Mouse (Mus musculus) left cerebral cortex, adult 2 months (tissue): ENCODE measurements around the gene Mc3r. TPM values are rescaled to one million over a fixed set of nuclear protein-coding genes. Genes with fewer than 3 reads are reported as not detected.

ENCODE experiments used
- DNase-seq, 2 experiments: peaks; one replicate each; pipeline ENCODE4 v3.0.0; 2021 to 2022; ENCODE audit warnings: low spot score in 2 of 2, mixed read lengths in 1 of 2; ENCODE audit errors: extremely low spot score in 1 of 2
- H3K27ac ChIP-seq: fragments of 200-600 bp; 2 replicates; pipeline ENCODE4 v1.8.1; 2022
- H3K4me3 ChIP-seq: fragments of 200-600 bp; 2 replicates; pipeline ENCODE4 v1.8.1; 2022
- CTCF ChIP-seq: fragments of 200-600 bp; IDR thresholded peaks from 2 replicates; pipeline ENCODE4 v1.8.1; 2022; ENCODE audit warnings: antibody characterized with exemption, mild to moderate bottlenecking, moderate library complexity
- intact Hi-C: fragments of 180-260 bp; cut with DNase I; formaldehyde crosslinking; loops from one replicate; pipeline ENCODE4 v1.15.1; 2025
- total RNA-seq, 2 experiments: library from RNA; stranded (reverse); gene quantifications; 2 replicates each; pipeline ENCODE4 v1.2.3; 2021

The Mc3r gene
- total RNA-seq, 2 experiments from 2014 or later = 0.29 to 0.37 TPM

DNA sequence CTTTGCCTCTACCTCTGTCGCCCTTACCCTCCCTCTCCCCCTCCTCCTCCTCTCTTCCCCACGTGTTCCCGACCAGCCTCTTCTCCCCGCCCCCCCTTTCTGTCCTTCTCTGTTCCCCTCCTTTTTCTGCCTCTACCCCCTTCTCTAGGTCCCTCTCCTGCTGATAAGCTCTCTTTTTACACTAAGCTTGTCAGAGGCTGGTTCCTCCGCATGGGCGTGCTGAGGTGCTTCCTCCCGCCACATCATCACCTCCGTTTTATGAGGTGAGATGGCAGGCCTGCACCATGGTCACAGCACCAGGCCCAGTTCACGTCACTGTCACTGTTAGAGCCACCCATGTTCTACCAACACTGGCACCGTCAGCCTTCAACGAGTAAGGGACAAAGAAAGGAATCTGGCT lies 40.7 kb downstream of the Mc3r start:
- TF ChIP-seq CTCF = no peak
- intact Hi-C loops = no loop called here
- Histone ChIP-seq H3K4me3 (no peak overlapping the region), H3K27ac (no peak overlapping the region)
- DNase-seq = no peak

DNA sequence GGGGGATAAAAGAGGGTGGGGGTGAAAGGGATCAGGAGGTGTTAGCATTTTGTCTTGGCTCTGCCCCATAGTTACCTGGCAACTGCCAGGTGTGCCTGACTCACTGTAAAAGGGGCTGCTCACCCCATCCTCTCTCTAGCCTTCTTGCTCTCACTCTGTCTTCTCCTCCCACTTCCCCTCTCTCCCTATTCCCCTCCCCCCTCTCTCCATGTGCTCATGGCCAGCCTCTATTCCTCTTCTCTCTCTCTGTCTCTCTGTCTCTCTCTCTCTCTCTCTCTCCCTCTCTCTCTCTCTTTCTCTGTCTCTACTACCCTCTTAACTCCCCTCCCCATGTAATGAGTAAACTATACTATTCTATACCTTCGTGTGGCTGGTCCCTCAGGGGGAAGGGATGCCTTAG lies 41.3 kb downstream of the Mc3r start:
- Histone ChIP-seq H3K27ac (no peak overlapping the region), H3K4me3 (no peak overlapping the region)
- intact Hi-C loops = no loop called here
- no peak for TF ChIP-seq CTCF
- DNase-seq = no peak

- DNase-seq = no peak
- intact Hi-C loops = no loop called here
- TF ChIP-seq CTCF = no peak
- Histone ChIP-seq H3K4me3 (no peak overlapping the region), H3K27ac (no peak overlapping the region)
Measured at GRCm38 (mm10) chr2:172290474-172290873, 42.2 kb downstream of the Mc3r start.

DNA sequence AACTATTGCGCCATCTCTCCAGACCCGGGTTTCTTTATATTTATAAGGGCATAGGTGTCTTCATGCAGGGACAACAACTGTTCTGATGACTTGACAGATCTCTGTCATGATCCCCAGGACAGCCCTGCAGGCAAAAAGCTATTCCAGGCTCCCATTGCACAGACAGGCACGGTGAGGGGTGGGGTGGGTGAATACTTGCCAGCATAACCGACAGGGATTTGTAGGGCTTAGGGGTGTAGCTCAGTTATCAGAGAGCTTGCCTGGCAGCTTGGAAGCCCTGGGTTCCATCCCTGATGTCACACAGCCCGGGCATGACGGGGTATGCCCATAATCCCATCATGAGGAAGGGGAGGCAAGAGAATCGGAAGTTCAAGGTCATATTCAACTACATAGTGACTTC lies 42.7 kb downstream of the Mc3r start:
- TF ChIP-seq CTCF = no peak
- no peak for DNase-seq
- Histone ChIP-seq H3K4me3 (no peak overlapping the region), H3K27ac (no peak overlapping the region)
- intact Hi-C loops = no loop called here

DNA sequence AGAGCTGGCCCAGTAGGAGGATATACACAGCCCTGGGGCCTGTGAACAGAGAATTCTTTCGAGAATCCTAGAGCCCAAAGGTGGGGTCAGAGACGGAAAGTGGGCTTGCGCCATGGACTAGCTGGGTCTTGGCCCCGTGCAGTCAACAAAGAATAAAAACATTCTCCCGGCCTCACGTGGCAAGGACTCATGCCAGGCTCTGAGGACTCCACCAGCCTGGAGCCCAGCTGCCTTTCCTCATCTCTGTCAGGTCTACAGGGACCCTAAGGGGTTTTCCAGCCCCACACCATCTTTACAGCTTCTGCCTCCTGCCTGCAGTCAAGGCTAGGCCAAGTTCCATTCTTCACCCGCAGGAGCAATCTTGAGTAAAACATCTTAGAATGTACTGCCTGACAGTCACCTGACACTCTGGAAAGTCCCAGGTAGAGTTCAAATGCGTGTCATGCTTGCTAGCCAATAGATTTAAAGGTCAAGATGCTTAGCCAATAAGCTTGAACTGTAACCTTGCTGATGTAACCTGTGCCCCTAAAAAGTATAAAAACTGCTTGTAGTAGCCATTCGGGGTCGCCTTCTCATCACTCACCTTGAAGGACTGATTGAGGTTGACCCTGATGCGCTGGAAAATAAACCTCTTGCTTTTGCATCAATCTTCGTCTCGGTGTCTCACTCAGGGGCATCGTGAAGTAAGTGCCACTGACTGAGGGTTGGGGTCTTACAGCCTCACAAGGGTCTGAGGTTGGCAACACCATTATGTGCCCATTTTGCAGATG lies 43.6 kb downstream of the Mc3r start:
- no peak overlapping the region for H3K4me3 ChIP-seq
- H3K27ac ChIP-seq = no peak overlapping the region
- no peak for TF ChIP-seq CTCF
- intact Hi-C loops = no loop called here
- no peak for DNase-seq

GRCm38 (mm10) chr2:172292525-172293405 lies 44.5 kb downstream of the Mc3r start:
- intact Hi-C loops = no loop called here
- TF ChIP-seq CTCF = no peak
- Histone ChIP-seq H3K4me3 (no peak overlapping the region), H3K27ac (no peak overlapping the region)
- no peak for DNase-seq

DNA sequence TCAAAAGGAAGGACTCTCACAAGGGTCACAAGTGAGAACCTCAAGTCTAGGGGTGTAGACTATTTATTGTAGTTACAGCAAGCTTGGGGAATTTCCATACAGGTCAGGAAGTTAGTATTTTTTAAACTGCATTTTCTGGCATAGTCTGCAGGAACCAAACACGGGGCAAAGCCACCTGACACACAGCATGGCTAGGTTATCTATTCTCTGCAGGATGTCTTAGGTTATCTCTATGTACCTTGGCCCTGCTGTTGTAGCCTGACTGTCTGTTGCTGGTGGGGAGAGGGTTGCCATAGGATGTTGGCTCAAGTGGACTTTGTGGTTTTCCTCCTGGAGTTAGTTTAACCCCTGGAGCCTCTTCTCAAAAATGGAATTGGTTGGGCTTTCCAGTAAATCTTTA lies 49.8 kb downstream of the Mc3r start:
- Histone ChIP-seq H3K4me3 (no peak overlapping the region), H3K27ac (no peak overlapping the region)
- intact Hi-C loops = no loop called here
- DNase-seq = no peak
- no peak for TF ChIP-seq CTCF

DNA sequence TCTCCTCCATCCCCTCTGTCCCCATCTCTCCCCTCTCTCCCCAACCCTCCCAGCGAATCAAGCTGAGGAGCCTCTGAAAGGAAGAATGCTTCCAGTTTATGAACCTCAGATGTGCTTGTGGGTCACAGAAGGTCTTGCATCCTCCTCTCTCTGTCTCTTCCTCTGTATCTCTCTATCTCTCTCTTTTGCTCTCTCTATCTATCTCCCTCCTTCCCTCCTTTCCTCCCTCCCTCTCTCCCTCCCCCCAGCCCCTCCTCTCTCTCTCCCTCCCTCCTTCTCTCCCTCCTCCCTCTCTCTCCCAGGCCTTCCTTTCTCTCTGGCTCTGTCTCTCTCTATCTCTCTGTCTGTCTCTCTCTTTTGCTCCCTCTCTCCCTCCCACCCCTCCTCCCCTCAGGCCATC lies 50.2 kb downstream of the Mc3r start:
- DNase-seq = no peak
- Histone ChIP-seq H3K27ac (no peak overlapping the region), H3K4me3 (no peak overlapping the region)
- intact Hi-C loops = no loop called here
- TF ChIP-seq CTCF = no peak

- H3K4me3 ChIP-seq = no peak overlapping the region
- no peak for TF ChIP-seq CTCF
- intact Hi-C loops = no loop called here
- no peak overlapping the region for H3K27ac ChIP-seq
- DNase-seq = no peak
Measured at GRCm38 (mm10) chr2:172299126-172299921, 51.0 kb downstream of the Mc3r start.

Other genes with a start within 250 kb of the Mc3r start
- 10 to 100 TPM; 28.0 to 28.5 TPM for gene Cbln4, start 205.0 kb upstream of the Mc3r start, total RNA-seq
- 10 to 100 TPM; 10.9 to 12.6 TPM for gene Fam210b, start 97.1 kb downstream of the Mc3r start, total RNA-seq
- 1 to 10 TPM in 1 of 2 experiments, under 1 TPM in 1; 0.87 to 1.2 TPM for gene Aurka, start 122.0 kb downstream of the Mc3r start, total RNA-seq
- 10 to 100 TPM; 22.1 to 23.8 TPM for gene Cstf1, start 122.2 kb downstream of the Mc3r start, total RNA-seq
- under 1 TPM; 0.16 to 0.43 TPM for gene Cass4, start 145.3 kb downstream of the Mc3r start, total RNA-seq
- gene Rtf2, start 192.1 kb downstream of the Mc3r start, total RNA-seq = 10 to 100 TPM; 71.6 to 75.9 TPM
- gene Gcnt7, start 210.1 kb downstream of the Mc3r start, total RNA-seq = not detected
- under 1 TPM in 1 of 2 experiments, not detected in 1; 0.52 TPM for gene Fam209, start 224.0 kb downstream of the Mc3r start, total RNA-seq